Mouse (Mus musculus): ENCODE measurements at regions not wholly inside any gene's neighbourhood (a gene's known extent, or its start where the extent isn't known, plus 50 kb on each side); places are given as distances from the start of the nearest gene placed in this dataset.

GRCm38 (mm10) chr9:30523852-30524251 is 96.9 kb downstream of the Snx19 start:
- DNase-seq (ENCODE audit: low read depth, low spot score) = no peak

- DNase-seq (ENCODE audit: low read depth, low spot score) = no peak
Observed at GRCm38 (mm10) chr9:30522595-30523350, 95.9 kb downstream of the Snx19 start.

- DNase-seq (ENCODE audit: low read depth, low spot score) = no peak
Observed at GRCm38 (mm10) chr9:30521556-30522240, 94.8 kb downstream of the Snx19 start.

- DNase-seq (ENCODE audit: low read depth, low spot score) = no peak
Observed at GRCm38 (mm10) chr9:30520853-30521439, 94.0 kb downstream of the Snx19 start.

GRCm38 (mm10) chr9:30520116-30520515 is 93.2 kb downstream of the Snx19 start:
- no peak for DNase-seq (ENCODE audit: low read depth, low spot score)

GRCm38 (mm10) chr9:30519231-30519630 is 92.3 kb downstream of the Snx19 start:
- DNase-seq (ENCODE audit: low read depth, low spot score) = no peak

All from retina, adult 2 months (tissue).